In the genomic region with DNA sequence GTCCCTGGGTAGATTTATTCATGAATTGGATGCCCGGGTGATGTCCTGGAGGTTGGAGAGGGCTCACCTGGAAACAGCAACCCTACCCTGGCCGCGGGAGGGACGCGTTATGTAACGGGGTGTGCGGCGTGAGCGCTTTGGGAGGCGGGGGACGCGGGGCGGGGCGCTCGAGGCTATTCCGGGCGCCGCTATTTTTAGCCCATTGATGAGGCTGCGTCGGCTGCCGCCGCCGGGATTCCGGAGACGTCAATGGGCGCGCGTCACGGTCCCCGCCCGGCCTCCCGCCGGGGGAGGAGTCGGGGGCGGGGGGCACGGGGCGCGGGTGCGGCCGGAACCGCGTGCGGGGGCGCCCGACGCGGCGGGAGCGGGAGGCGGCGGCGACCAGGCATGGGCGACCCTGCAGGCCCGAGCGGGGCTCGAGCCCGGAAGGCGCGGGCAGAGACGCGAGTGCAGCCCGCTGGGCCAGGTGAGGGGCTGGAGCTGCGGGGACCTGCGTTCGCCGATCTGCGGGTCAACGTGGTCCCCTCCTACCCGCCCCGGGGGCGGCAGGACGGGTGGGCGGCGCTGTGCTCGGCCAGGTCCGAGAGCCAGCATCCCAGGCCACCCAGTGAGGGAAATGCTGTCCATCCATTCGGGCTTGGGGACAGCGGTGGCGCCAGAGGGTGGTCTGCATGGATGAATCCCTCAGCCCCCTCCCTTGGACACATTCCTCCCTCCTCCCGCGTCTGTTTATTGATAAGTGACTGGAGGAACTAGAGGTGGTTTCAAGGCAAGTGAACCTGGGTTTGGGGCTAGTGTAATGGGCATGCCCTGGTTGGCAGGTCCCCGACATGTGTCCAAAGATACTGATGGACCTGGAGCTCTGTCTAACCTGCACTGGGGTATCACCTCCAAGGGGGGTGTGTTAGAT, we compare ENCODE assay signal across 8 mouse cellular contexts. TPM values are rescaled to one million over a fixed set of nuclear protein-coding genes. Genes with fewer than 3 reads are reported as not detected.
A peak's percentile ranks its signal among the peaks of the same experiment; 100 is the strongest.
DNase-seq lines count a peak whose midpoint lies in the region; ATAC-seq lines count a peak whose summit lies in the region.

TSS of gene Nr4a1 (plus strand) at position 384 of the 910 bp plus-strand sequence.

- ATAC-seq in hindbrain, embryonic 15.5 days (ENCODE audit: low FRiP score, low read depth) = peak; percentile 57

- H3K36me3 ChIP-seq in hindbrain, embryonic 15.5 days = no peaks in the 10 kb centered on the region
- H3K36me3 ChIP-seq in megakaryocyte, embryonic 14.5 days (replicated peaks; ENCODE audit: low read length) = peaks cover 2% of the 10 kb centered on the region

- intact Hi-C loops in left cerebral cortex, postnatal 14 days (cut with DNase I) = no loop called here

- peak within 1 kb of the TSS; percentile 66 for H3K27ac ChIP-seq in hindbrain, embryonic 15.5 days (replicated peaks)

- 1% methylated on average over 63 of the region's 82 CpGs for WGBS in hindbrain, embryonic 15.5 days

- H3K9me3 ChIP-seq in hindbrain, embryonic 15.5 days = no peaks in the 10 kb centered on the region
- H3K9me3 ChIP-seq in megakaryocyte, embryonic 14.5 days = peaks cover 17% of the 10 kb centered on the region

- no peaks in the 10 kb centered on the region for H3K27me3 ChIP-seq in hindbrain, embryonic 15.5 days
- H3K27me3 ChIP-seq in megakaryocyte, embryonic 14.5 days (replicated peaks) = peaks cover 43% of the 10 kb centered on the region

- peak within 1 kb of the TSS; percentile 86 for H3K9ac ChIP-seq in hindbrain, embryonic 15.5 days

- peak; percentile 65 for DNase-seq in ZHBTc4 (ENCODE audit: low read depth, low spot score)
- DNase-seq in cerebellum, postnatal 10 days = peak; percentile 78 to 81
- peak; percentile 85 to 89 for DNase-seq in gastrocnemius, adult 8-10 months (ENCODE audit: low spot score in 2 of 2)
- DNase-seq in left cerebral cortex, postnatal 14 days (ENCODE audit: low spot score in 2 of 2) = peak in 1 of 2 experiments; percentile 88
- peak; percentile 77 to 82 for DNase-seq in right cerebral cortex, postnatal 36 days (ENCODE audit: low spot score in 2 of 2)
- DNase-seq in c-Kit-positive CD71-positive TER-119-positive erythroid progenitor cells, embryonic 14.5 days (ENCODE audit: low spot score) = no peak

- peak within 1 kb of the TSS; percentile 87 for H3K4me2 ChIP-seq in hindbrain, embryonic 15.5 days

- peaks cover 12% of the 10 kb centered on the region for H3K4me1 ChIP-seq in hindbrain, embryonic 15.5 days (replicated peaks)
- peaks cover 85% of the 10 kb centered on the region for H3K4me1 ChIP-seq in megakaryocyte, embryonic 14.5 days

- peak within 1 kb of the TSS; percentile 73 for H3K4me3 ChIP-seq in hindbrain, embryonic 15.5 days
- peak within 1 kb of the TSS; percentile 91 for H3K4me3 ChIP-seq in megakaryocyte, embryonic 14.5 days (replicated peaks)

RNA-seq across cellular contexts. Expression of gene Nr4a1, which starts in this region (rescaled TPM):
- total RNA-seq in gastrocnemius, adult 8-10 months (2022) = 100 to 1,000 TPM; 114 to 232 (median 117) TPM
- 6.6 and 6.9 TPM in 2 replicates for polyA plus RNA-seq in hindbrain, embryonic 15.5 days (2015; fragmentation: Nextera tagmentation; extraction: Ambion mirVana)
- 10 to 100 TPM; 65.6 to 78.4 TPM for total RNA-seq in left cerebral cortex, postnatal 14 days (2021)
- polyA plus RNA-seq in megakaryocyte, embryonic 14.5 days (2012; ENCODE audit: insufficient read depth, low replicate concordance) = 2.9 and 6.8 TPM in 2 replicates
